Mouse (Mus musculus) hindbrain, postnatal 0 days (tissue): Measurements from ENCODE around the gene Timm23. TPM values are rescaled to one million over a fixed set of nuclear protein-coding genes. Genes with fewer than 3 reads are reported as not detected.
A peak's percentile ranks its signal among the peaks of the same experiment; 100 is the strongest.

Experiments
- ATAC-seq: fragments of 200-750 bp; cut with Nextera tagmentation; 2 replicates; pipeline ENCODE4 v1.8.0; 2017; ENCODE audit warnings: mild to moderate bottlenecking, moderate TSS enrichment, moderate library complexity
- DNase-seq: peaks from one replicate; pipeline ENCODE4 v3.0.0-alpha.2; 2015; ENCODE audit warnings: low spot score
- H3K27ac ChIP-seq: fragments of 300-500 bp; sonication (generic); 2 replicates; pipeline ENCODE4 v1.5.1; 2014; ENCODE audit warnings: mild to moderate bottlenecking
- H3K27me3 ChIP-seq: fragments of 300-500 bp; sonication (generic); 2 replicates; pipeline ENCODE4 v1.6.1; 2014; ENCODE audit warnings: low read length, mixed read lengths; ENCODE audit not compliant: insufficient read depth
- H3K36me3 ChIP-seq: fragments of 300-500 bp; sonication (generic); 2 replicates; pipeline ENCODE4 v1.6.1; 2014; ENCODE audit warnings: low read length, mixed read lengths; ENCODE audit not compliant: insufficient read depth
- H3K4me1 ChIP-seq: fragments of 300-500 bp; sonication (generic); 2 replicates; pipeline ENCODE4 v1.6.1; 2014; ENCODE audit warnings: antibody characterized with exemption, low read length, mixed read lengths; ENCODE audit not compliant: insufficient read depth
- H3K4me2 ChIP-seq: fragments of 300-500 bp; sonication (generic); 2 replicates; pipeline ENCODE4 v1.6.1; 2014; ENCODE audit warnings: low read depth, mild to moderate bottlenecking, low read length, moderate library complexity, mixed read lengths
- H3K4me3 ChIP-seq: fragments of 300-500 bp; sonication (generic); 2 replicates; pipeline ENCODE4 v1.5.1; 2014; ENCODE audit warnings: low read length
- H3K9ac ChIP-seq: fragments of 300-500 bp; sonication (generic); replicated peaks from 2 replicates; pipeline ENCODE4 v1.6.1; 2014; ENCODE audit warnings: mild to moderate bottlenecking, low read length, moderate library complexity, mixed read lengths
- H3K9me3 ChIP-seq: fragments of 300-500 bp; sonication (generic); 2 replicates; pipeline ENCODE4 v1.6.1; 2016; ENCODE audit warnings: low read length, mixed read lengths
- CTCF ChIP-seq: IDR thresholded peaks from 2 replicates; pipeline ENCODE4 v1.5.1; 2016; ENCODE audit warnings: antibody characterized with exemption, control low read depth, low read depth
- WGBS: fragments of 180-500 bp; shearing (Covaris S2); extraction: QIAGEN DNeasy Blood & Tissue Kit; methylation state at CpG from one replicate; pipeline ENCODE4 v1.1.7; 2014; 5-methylcytosine and 5-hydroxymethylcytosine counted together
- polyA plus RNA-seq: library from polyadenylated mRNA; unstranded; fragments of >200 nt; fragmentation: Nextera tagmentation; extraction: Ambion mirVana; gene quantifications from 2 replicates; pipeline ENCODE4 v1.2.1, GENCODE M21; 2015
- total RNA-seq: library from RNA; depleted of rRNA; stranded (reverse); fragments of >200 nt; gene quantifications from 2 replicates; pipeline ENCODE4 v1.2.3, GENCODE M21; 2014; rRNA removed

The Timm23 gene
- total RNA-seq (115 and 138 TPM in 2 replicates), polyA plus RNA-seq (258 and 262 TPM in 2 replicates)

DNA sequence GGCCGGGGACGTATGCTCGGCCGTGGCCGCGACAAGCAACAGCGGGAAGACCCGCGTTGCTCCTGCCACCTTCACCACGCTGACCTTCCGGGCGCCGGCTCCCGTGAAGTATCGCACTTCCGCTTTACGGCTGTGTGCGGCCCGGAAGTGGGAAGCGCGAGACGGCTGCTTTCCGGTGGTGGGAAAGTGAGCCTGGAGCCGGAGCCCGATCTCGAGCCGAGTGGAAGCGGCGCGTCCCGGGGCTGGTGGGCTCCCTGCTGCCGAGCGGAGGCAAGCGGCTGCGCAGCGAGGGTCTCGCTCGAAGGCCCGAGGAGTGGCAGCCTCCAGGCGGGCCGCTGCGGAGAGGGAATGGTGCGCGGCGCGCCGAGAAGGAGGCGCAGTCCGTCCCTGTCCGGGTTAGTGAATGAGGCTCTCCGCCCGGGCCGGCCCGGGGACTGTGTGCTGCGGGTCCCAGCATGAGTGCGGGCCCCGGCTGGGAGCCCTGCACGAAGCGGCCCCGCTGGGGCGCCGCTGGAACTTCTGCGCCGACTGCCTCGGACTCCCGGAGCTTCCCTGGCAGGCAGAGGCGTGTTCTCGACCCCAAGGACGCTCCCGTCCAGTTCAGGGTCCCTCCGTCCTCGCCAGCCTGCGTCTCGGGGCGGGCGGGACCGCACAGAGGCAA lies at the start of gene Timm23, which contains the start of gene Parg:
TSS of gene Timm23 (minus strand) at position 108 of the 661 bp plus-strand sequence.
TSS of gene Parg (plus strand) at position 159 of the 661 bp plus-strand sequence.
- peaks cover 22% of the 10 kb centered on the region for H3K4me1 ChIP-seq
- H3K36me3 ChIP-seq: peaks cover 16% of the 10 kb centered on the region
- DNase-seq (peak; percentile 94), ATAC-seq (peak; percentile 97)
- TF ChIP-seq CTCF: no peak; the same call in 1 of the 2 replicates
- peak within 1 kb of the TSS; percentile 95 for H3K9ac ChIP-seq
- H3K4me3 ChIP-seq: peak within 1 kb of the TSS; percentile 92
- peak within 1 kb of the TSS; percentile 94 for H3K4me2 ChIP-seq
- H3K27ac ChIP-seq: peak within 1 kb of the TSS; percentile 81
- WGBS: under 1% methylated on average over 66 of the region's 77 CpGs
- no peaks in the 10 kb centered on the region for H3K9me3 ChIP-seq
- no peaks in the 10 kb centered on the region for H3K27me3 ChIP-seq

DNA sequence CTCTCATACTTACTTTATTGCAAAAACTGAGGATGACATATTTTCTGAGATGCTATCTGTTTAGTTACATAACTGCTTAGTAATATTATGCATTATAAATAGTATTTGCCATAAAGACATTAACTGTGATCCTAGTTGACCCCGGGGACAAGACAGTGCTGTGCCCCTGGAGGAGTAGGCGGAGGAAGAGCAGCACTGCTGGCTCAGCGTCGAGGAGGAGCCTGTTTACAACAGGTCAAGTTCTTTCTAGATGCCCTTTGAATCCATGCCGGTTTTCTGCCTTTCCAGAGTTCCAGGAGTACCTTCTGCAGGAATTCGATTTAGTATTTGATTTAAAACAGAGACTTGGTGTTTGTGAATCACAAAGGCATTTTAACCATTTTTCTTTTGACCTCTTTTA lies 47.9 kb upstream of the Timm23 start:
- H3K27ac ChIP-seq: no peak overlapping the region
- H3K27me3 ChIP-seq: no peaks in the 10 kb centered on the region
- DNase-seq (no peak), ATAC-seq (no peak)
- H3K4me1 ChIP-seq: no peaks in the 10 kb centered on the region
- no peaks in the 10 kb centered on the region for H3K36me3 ChIP-seq
- TF ChIP-seq CTCF: no peak
- 82% methylated on average over 6 of the region's 6 CpGs for WGBS
- no peak overlapping the region for H3K4me2 ChIP-seq
- H3K9ac ChIP-seq: no peak overlapping the region
- H3K9me3 ChIP-seq: no peaks in the 10 kb centered on the region
- H3K4me3 ChIP-seq: no peak overlapping the region

DNA sequence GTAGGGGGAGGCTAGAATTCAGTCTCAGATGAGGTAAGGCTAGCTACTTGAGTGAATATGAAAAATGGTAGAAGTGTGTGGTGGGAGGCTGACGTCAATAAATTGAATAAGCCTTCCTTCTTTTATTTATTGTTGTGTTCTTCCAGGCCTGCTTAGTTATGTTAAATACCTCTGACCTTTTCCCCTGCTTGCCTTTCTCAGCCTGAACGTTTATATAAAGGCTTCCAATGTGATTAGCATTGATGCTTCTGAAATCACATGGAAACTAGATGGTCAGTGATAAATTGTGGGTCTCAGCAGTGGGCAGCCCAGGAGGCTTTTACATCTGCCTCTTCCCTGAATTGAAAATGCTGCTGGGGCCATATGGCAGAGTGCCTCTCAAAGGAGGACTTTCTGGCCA lies 44.3 kb upstream of the Timm23 start:
- Histone ChIP-seq H3K4me2 (no peak overlapping the region), H3K27ac (no peak overlapping the region), H3K4me1 (no peaks in the 10 kb centered on the region), H3K9me3 (no peaks in the 10 kb centered on the region), H3K4me3 (no peak overlapping the region), H3K27me3 (no peaks in the 10 kb centered on the region), H3K36me3 (peaks cover 6% of the 10 kb centered on the region; the same call in 1 of the 2 replicates), H3K9ac (no peak overlapping the region)
- no peak for ATAC-seq
- DNase-seq: no peak
- no peak for TF ChIP-seq CTCF
- 30% methylated on average over 2 of the region's 2 CpGs for WGBS

DNA sequence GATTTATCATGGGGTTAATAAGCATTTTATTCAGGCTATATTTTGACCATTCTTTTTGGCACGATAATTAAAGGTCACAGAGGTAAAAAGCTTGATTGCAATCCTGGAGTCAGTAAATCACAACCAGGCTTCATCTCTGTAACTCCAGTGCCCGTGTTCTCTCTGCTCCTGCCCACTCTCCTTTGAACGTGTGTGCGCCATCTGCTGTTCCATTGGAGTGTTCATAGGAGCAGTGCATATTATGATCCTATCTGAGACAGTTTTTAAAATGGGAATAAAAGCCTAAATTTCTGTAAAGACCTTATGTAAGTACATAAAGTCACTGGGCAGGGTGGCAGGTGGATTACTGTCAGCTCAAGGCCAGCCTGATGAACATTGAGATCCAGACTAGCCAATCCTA lies 40.7 kb upstream of the Timm23 start:
- no peak for DNase-seq
- WGBS: 77% methylated on average over 4 of the region's 4 CpGs

DNA sequence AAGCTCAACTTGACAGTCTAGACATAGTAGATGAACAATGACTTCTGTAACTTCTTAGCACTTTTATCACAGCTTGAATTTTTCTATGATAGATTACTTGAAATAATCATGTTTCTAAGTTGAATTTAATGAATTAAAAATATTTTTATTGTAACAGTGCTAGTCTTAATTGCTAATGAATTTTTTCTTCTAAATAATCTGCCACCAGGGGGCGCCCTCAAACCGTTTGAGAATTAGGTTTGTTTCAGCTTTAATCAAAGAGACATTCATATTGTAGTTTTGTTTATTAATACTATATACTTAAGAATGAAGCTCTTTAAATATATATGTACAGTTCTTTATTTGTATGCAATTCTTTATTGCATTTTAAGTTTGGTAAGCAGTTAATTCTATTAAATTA lies 27.3 kb upstream of the Timm23 start:
- no peak for ATAC-seq
- WGBS: under 1% methylated on average over 2 of the region's 2 CpGs
- Histone ChIP-seq H3K9me3 (no peaks in the 10 kb centered on the region), H3K9ac (no peak overlapping the region), H3K4me3 (no peak overlapping the region), H3K36me3 (0 out of 2 replicates have a peak, but pooled peaks cover 5% of the 10 kb centered on the region), H3K27ac (no peak overlapping the region), H3K4me1 (no peaks in the 10 kb centered on the region), H3K4me2 (no peak overlapping the region), H3K27me3 (no peaks in the 10 kb centered on the region)
- TF ChIP-seq CTCF: peak; percentile 62
- peak; percentile 80 for DNase-seq

More for the DNA sequence above, 40.7 kb upstream of the Timm23 start:
- no peaks in the 10 kb centered on the region for H3K9me3 ChIP-seq
- no peaks in the 10 kb centered on the region for H3K4me1 ChIP-seq
- no peaks in the 10 kb centered on the region for H3K27me3 ChIP-seq
- H3K27ac ChIP-seq: no peak overlapping the region
- H3K9ac ChIP-seq: no peak overlapping the region
- peaks cover 6% of the 10 kb centered on the region; the same call in 1 of the 2 replicates for H3K36me3 ChIP-seq
- ATAC-seq: no peak
- no peak overlapping the region for H3K4me3 ChIP-seq
- no peak overlapping the region for H3K4me2 ChIP-seq
- TF ChIP-seq CTCF: peak; percentile 41

DNA sequence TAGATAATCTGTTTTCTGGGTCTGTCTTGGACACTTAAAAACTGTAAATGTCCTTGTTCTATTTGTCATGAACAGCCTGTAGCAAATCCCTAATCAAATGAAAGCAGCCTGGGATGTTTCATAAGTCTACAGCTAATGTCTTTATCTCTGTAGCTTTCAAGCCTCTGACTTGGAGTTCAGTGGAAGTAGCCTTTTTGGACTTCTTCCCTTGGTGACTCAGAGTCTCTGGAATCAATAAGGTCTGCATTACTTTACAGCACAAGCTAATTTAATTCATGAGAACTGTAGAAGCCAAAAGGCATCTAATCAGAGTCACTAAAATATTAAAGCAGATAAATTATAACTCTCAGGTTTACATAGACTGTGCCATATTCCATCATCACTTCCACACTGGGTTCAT lies 24.9 kb upstream of the Timm23 start:
- Histone ChIP-seq H3K4me1 (no peaks in the 10 kb centered on the region), H3K27ac (no peak overlapping the region), H3K9ac (no peak overlapping the region), H3K4me2 (no peak overlapping the region), H3K4me3 (no peak overlapping the region), H3K9me3 (no peaks in the 10 kb centered on the region), H3K27me3 (no peaks in the 10 kb centered on the region), H3K36me3 (0 out of 2 replicates have a peak, but pooled peaks cover 5% of the 10 kb centered on the region)
- ATAC-seq: no peak
- no peak for TF ChIP-seq CTCF
- DNase-seq: no peak

DNA sequence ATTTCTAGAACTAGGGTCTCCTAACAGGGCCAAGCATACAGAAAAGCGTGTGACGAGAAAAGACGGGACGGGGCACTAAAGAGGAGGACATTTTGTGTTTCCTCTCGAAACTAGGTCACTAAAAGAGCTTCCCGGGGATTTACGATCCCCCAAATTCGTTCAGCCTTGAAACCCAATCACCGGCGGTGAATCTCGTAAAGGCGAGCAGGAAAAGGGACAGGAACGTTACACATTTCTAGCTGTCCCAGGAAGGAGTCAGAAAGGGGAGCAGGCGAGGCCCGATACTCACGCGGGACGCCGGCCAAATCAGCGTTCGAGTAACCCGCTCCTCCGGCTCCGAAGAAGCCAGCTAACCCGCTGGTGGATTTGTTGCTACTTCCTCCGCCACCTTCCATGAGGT lies 344 bp downstream of the Timm23 start:
- peak overlapping the region; percentile 73 for H3K27ac ChIP-seq

More for the DNA sequence above, 344 bp downstream of the Timm23 start:
- Histone ChIP-seq H3K4me3 (peak overlapping the region; percentile 92), H3K4me2 (peak overlapping the region; percentile 66), H3K36me3 (peaks cover 18% of the 10 kb centered on the region), H3K4me1 (peaks cover 22% of the 10 kb centered on the region), H3K9ac (peak overlapping the region; percentile 95), H3K27me3 (no peaks in the 10 kb centered on the region), H3K9me3 (no peaks in the 10 kb centered on the region)
- DNase-seq: peak; percentile 32
- no peak for TF ChIP-seq CTCF
- WGBS: under 1% methylated on average over 25 of the region's 26 CpGs
- peak; percentile 60 for ATAC-seq
